Mouse (Mus musculus): ENCODE results near the gene Arl8a.
"Not testable (repeated sequence)": the region's sequence is repeated elsewhere in the genome, so short reads cannot be mapped to it uniquely, and the experiment has no call there.

Gene Arl8a

DNA sequence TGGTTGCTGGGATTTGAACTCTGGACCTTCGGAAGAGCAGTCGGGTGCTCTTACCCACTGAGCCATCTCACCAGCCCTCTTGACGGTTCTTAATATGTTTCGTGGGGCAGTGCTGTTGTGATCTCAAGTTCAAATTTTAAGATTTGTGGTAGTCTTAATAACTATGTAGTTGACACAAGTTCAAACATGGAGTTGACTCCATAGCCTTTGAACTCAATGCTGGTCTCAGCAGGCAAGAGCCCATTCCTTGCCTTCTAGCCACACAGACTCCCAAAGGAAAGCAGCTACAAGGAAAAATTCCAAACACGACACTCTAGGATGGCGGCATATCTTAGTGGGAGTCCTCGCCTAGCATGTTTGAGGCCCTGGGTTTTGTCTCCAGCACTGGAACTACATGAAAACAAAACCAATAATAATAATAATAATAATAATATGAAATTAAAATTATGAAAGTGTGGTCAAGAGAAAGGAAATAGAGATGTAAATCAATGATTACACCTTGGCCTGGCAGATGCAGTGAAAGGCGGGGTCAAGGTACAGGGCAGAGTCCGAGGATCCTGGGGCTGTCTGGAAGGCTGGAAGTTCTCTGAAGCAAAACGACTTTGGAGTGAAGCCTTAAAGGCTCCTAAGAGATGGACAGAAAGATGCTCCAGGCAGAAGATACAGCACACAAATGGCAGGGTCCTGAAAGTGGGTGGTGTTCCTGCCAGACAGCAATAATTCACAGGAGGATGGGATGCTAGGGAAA, 22.0 kb downstream of the Arl8a start:
- DNase-seq (ENCODE audit: extremely low spot score, low spot score) = no peak

DNA sequence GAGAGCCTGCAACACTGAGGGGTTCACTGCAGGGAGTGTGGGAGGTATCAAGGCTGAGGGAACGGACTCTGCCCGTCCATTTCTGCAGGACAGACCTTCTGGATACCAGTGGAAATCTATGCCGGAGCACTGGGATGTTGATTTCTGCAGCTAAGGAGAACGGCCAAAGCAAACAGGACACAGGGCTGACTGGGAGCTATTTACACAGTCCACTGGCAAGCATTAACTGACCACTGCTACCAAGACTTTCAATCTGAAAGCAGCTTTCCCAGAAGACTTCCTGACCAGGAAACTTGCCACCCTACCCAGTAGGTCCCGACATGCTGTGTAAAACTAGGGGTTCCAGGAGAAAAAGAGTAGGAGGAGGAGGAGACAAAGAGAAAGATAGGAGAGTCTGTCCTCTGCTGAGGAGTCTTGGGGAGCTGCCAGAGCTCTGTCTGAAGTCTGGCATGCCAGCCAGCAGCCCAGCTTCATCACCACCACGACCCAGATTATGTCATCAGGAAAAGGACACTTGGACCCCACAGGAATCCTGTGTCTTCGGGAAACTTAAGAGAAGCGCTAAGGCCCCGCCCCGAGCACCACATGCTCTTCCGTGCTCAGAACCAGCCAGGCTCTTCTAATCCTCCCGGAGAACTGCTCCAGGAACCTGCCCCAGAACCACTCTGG, 23.1 kb downstream of the Arl8a start:
- DNase-seq (ENCODE audit: extremely low spot score, low spot score) = no peak

DNA sequence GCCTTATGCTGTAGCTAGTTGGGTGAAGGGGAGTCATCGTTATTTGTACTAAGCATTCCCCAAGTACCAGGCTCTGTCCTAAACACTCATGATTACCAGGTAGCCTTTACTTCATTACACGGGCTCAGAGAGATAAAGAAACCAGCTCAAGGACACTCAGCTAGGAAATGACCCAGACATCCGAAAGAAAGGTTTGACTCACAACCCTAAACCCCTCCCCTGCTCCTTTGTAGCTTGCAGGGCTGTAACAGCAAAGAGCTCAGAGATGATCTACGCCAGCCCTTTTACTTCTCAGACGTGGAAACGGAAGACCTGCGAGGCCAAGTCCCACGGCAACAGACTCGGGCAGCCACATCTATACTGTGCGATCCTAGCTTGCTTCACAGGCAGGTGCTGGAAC, 23.7 kb downstream of the Arl8a start:
- no peak for DNase-seq (ENCODE audit: extremely low spot score, low spot score)

DNA sequence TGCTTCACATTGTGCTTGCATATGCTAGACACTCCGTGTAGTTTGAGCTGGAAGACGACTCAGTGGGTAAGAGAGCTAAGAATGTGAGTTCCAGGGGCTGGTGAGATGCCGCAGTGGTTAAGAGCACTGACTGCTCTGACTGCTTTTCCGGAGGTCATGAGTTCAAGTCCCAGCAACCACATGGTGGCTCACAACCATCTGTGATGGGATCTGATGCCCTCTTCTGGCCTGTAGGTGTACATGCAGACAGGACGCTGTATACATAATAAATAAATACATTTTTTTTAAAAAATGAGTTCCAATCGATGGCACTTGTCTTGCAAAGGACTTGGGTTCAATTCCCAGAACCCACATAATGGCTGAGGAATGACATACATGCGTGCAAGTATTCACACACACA, 24.6 kb downstream of the Arl8a start:
- no peak for DNase-seq (ENCODE audit: extremely low spot score, low spot score)

- peak; percentile 35 for DNase-seq (ENCODE audit: extremely low spot score, low spot score)
Observed at GRCm38 (mm10) chr1:135171984-135172383, 25.4 kb downstream of the Arl8a start.

DNA sequence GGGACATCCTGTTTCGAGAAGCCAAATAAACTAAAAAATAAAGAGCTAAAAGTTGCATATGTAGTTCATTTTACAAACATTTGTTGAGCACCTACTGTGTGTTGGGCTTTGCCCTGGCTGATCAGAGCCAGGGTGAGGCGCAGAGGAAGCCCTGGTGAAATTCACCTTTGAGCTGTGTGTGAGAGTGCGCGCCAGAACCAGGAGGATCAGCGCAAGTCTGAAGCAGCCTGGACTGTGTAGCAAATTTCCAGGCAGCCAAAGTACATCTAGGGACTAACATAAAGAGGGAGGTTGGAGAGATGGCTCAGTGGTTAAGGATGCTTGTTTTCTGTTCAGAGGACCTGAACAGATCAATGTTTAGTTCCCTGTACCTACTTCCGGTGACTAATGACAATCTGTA, 26.7 kb downstream of the Arl8a start:
- no peak for DNase-seq (ENCODE audit: extremely low spot score, low spot score)

DNA sequence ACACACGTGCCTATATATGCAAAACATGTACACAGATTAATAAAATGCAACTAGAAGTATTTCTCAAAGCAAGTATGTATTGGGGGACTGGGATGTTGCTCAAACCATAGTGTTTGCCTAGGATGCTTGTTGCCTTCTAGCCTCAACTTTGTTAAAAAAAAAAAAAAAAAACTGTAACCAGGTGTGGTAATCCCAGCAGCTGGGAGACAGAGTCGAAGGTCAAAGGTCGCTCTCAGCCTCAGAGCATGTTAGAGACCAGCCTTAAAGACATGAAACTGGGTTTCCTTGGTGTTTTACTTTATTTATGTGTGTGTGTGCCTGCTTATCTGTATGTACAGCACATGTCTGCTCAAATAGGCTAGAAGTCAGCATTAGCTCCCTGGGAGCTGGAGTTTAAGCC, 28.6 kb downstream of the Arl8a start:
- no peak for DNase-seq (ENCODE audit: extremely low spot score, low spot score)

DNA sequence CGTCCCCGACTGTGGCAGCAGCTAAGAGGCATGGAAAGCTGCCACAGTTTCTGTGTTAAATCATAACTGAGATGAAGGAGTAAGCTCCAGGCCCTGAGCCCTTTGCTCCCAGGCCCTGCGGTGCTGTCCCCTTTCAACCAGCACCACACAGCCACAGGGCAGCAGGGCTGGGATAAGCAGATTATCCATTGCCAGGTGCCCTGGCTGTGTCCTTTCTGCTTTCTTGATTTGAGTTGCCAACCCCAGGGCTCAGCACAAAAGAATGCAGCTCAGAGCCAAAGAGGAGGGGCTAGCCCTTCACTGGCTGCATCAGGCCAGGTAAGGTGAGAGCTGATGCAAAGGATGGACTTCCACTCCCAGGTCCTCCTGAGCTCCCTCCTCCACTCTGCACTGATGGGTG, 31.1 kb downstream of the Arl8a start:
- no peak for DNase-seq (ENCODE audit: extremely low spot score, low spot score)

DNA sequence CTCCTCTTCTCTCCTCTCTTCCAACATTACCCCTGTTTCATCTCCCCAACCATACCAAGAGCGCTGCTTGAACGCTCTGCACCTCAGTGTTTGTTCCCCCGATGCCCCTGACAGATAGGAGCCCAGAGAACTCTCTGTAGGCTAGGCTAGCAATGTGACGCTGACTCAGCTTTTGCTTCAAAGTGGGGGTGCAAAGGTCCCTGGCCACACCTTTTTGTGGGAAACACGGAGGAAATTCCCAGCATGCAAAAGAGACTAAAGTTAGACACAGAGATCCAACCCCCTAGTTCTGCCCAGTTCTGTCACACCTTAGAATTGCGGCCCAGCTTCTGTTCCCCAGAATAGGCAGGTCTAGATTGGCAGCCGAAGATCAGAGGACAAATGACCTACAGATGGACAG, 32.2 kb downstream of the Arl8a start:
- no peak for DNase-seq (ENCODE audit: extremely low spot score, low spot score)

DNA sequence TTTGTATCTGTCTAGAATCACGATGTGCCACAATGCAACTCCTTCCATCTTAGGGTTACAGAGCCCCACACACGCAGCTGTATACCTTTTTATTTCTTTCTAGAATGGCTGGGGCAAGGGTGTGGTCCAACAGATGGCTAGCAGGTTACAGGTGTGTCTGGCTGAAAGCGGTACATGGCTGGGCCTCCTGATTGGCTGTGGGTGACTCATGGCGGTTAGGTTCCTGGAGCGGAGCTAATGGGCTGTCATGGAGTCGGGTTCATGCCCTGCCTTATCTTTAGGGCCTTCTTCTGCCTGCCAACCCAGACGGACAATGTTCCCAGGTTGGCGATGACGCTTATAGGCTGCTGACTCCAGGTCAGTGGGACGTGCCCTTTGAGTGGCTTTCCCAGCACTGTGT, 34.2 kb downstream of the Arl8a start:
- no peak for DNase-seq (ENCODE audit: extremely low spot score, low spot score)

- DNase-seq (ENCODE audit: extremely low spot score, low spot score) = no peak
Observed at GRCm38 (mm10) chr1:135181275-135181674, 34.7 kb downstream of the Arl8a start.

DNA sequence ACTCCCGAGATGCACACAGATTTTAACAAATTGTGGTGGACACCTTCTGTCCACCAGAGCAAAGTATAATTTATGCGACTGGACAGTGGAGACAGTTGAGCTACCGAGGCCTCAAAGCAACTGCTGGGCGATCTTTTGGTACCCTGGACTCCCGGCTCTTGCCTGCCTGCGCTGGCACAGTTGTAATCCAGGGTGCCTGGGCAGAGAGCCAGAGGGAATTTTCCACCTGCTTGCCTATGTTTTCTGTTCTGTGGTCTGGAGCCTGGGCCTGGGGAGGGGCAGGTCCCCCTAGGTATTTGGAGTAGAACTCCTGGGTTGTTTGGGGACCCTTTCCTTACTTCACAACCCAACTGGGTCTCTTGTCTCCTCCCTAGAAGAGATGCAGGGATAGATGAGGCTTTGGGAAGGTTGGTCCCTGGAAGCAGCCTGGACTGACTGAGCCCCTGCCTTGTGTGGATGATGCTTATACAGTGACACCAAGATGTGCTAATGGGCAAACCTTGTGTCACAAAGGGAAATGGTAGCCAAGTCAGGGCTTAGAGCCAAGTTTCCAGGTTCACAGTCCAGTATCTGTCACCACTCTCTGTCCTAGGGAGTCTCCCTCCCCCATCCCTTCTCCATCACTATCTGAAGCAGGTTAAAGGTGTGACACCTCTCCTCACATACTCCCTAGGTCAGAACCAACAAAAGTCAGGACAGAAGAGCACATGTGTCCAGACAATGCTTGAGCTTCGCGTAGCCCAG, 35.4 kb downstream of the Arl8a start:
- no peak for DNase-seq (ENCODE audit: extremely low spot score, low spot score)

DNA sequence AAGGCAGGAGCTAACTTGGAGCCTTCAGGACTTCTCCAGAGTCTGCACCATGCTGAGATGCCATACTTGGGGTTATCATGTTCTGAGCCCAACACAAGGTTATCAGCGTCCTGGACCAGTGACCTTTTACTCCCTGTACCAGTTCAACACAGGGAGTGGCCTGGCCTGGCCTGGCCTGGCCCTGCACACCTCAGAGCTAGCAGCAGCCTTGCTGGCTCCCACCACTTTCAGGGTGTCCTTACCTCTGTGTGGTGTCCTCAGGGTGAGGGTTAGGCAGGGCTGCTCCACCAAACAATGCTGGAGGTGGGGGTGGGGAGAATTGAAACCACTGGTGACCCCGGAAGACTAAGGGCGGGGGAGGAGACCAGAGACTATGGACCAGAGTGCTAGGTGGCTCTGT, 36.4 kb downstream of the Arl8a start:
- no peak for DNase-seq (ENCODE audit: extremely low spot score, low spot score)

- DNase-seq (ENCODE audit: extremely low spot score, low spot score) = no peak
Observed at GRCm38 (mm10) chr1:135183448-135183847, 36.8 kb downstream of the Arl8a start.

GRCm38 (mm10) chr1:135183941-135184570, 37.4 kb downstream of the Arl8a start:
- no peak for DNase-seq (ENCODE audit: extremely low spot score, low spot score)

GRCm38 (mm10) chr1:135185936-135186335, 39.3 kb downstream of the Arl8a start:
- no peak for DNase-seq (ENCODE audit: extremely low spot score, low spot score)

GRCm38 (mm10) chr1:135186427-135186826, 39.8 kb downstream of the Arl8a start:
- no peak for DNase-seq (ENCODE audit: extremely low spot score, low spot score)

- not testable (repeated sequence) for DNase-seq (ENCODE audit: extremely low spot score, low spot score)
Observed at GRCm38 (mm10) chr1:135187016-135187415, 40.4 kb downstream of the Arl8a start.

DNA sequence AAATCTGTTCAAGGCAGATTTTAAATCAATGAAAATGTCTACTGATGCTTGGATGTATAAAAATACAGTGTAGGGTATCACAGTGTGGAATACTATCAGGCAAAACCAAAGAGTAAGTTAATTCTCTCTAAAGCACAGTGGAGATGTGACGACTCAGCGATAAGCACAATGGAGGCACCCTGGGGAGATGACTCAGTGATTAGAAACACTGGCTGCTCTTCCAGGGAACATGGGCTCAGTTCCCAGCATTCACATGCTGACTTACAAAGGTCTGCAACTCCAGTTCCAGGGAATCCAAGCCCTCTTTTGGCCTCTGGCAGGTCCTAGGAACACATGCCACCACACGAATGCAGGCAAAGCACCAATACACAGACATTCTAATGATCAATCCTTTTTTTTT, 41.6 kb downstream of the Arl8a start:
- no peak for DNase-seq (ENCODE audit: extremely low spot score, low spot score)

GRCm38 (mm10) chr1:135189186-135189585, 42.6 kb downstream of the Arl8a start:
- no peak for DNase-seq (ENCODE audit: extremely low spot score, low spot score)

DNA sequence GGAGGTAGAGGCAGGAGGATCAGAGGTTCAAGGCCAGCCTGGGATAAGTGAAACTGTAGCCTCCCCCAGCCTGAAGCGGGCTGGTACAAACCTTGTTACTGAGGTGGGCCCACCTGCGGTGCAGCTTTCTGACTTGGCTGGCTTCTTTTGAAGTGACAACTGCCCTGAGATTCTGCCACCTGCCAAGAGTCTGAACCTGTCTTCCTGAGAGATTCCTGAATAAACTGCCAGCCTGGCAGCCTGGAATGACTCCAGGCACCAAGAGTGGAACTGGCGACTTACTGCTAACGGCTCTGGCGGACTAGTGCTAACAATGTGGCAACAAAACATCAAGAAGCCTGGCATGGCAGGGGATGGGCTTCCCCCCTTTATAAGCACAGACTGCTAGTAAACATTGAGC, 47.7 kb downstream of the Arl8a start:
- DNase-seq (ENCODE audit: extremely low spot score, low spot score) = not testable (repeated sequence)

DNA sequence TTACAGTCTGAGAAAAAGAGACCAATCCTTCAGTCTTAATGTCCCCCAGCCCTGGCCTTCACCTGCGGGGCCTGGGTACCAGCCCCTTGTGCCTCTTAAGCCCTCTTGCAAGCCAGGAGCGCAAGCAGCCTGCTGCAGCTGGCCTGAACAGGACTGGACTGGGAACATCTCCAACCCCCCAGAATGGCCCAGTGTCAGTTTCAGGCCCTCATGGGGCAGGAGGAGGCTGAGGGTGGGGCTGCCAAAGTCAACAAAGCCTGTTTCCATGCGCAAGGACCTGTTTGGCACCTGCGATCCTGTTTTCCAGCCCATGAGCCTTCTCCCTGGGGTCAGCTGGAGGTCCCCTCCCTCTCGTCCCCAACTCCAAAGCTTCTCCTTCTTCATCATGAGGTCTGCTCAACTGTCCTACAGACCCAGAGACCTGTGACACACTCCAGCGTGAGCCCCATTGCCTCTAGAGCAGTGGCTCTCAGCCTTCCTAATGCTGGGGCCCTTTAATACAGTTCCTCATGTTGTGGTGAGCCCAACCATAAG, 49.4 kb downstream of the Arl8a start:
- DNase-seq (ENCODE audit: extremely low spot score, low spot score) = no peak
